Mouse (Mus musculus): ENCODE measurements around the gene Kcnj10.
A peak's percentile ranks its signal among the peaks of the same experiment; 100 is the strongest.

Gene Kcnj10

GRCm38 (mm10) chr1:172311921-172312767 lies 28.9 kb upstream of the Kcnj10 start:
- DNase-seq (ENCODE audit: low spot score in 2 of 2): peak; percentile 87

- peak; percentile 70 to 82 for DNase-seq (ENCODE audit: low spot score in 2 of 2)
These were observed 28.0 kb upstream of the Kcnj10 start for GRCm38 (mm10) chr1:172312768-172313561.

DNA sequence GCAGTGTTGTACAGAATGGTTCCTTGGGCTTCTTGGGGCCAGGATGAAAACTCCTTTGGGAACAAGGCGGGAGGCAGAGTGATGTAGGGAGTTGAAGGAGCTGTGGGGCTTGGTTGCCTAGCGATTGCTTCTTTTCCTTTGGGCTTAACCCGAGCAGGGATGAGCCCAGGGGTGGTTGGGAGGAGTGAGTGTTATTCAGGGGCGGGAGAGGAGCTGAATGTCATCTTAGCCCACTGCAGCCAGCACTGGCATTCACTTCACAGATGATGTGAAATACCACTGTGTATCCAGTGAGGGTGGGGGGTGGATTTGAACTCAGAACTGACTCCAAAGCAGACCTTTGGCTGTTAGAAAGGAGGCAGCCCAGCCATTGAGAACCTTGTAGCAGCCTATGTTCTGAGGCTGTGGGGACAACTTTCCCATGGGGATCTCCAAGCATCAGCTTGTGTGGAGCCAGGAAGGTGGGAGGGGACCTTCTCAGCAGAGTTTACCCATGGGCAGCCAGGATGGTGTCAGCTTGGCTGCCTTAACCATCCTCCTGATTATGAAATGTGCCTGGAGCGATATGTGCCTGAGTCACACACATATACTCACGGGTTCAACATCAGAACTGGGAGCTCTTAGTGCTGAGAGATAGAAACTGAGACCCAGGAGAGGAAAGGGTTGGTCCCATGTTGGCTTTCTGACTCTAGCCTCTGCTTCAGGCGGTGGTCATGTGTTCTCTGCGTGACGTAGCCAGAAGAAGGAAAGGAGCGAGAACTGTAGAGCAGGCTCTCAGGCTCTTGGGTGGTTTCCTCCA lies 27.2 kb upstream of the Kcnj10 start:
- peak; percentile 46 to 62 for DNase-seq (ENCODE audit: low spot score in 2 of 2)

DNA sequence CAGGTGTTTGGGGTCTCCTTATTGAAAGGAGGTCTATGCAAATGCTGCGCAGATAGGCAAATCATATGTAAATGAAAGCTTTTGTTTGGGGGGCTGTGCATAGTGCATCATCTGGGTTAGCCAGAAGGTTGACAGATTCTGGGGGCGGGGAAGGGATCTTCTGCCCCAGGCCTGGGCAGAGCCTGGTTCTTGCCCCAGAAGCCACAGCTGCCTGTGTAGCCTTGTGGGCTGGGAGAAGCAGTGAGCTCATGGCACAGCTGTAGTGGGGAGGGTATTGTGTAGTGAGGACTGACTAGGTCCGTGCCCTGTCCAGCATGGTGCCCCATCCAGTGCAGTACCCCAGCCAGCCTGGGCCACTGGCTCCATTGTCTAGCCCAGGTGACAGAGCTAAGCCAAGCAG lies 26.1 kb upstream of the Kcnj10 start:
- DNase-seq (ENCODE audit: low spot score in 2 of 2): peak; percentile 37 to 58

DNA sequence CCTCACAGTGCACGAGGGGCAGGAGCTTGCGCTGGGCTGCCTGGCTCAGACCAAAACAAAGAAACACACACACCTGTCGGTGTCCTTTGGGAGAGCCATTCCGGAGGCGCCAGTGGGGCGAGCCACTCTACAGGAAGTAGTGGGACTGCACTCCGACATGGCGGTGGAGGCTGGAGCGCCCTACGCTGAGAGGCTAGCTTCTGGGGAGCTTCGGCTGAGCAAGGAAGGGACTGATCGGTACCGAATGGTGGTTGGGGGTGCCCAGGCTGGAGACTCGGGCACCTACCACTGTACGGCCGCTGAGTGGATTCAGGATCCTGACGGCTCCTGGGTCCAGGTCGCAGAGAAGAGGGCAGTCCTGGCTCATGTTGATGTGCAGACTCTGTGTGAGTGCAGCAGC lies 23.6 kb upstream of the Kcnj10 start:
- peak in 1 of 2 experiments; percentile 26 for DNase-seq (ENCODE audit: low spot score in 2 of 2)

DNA sequence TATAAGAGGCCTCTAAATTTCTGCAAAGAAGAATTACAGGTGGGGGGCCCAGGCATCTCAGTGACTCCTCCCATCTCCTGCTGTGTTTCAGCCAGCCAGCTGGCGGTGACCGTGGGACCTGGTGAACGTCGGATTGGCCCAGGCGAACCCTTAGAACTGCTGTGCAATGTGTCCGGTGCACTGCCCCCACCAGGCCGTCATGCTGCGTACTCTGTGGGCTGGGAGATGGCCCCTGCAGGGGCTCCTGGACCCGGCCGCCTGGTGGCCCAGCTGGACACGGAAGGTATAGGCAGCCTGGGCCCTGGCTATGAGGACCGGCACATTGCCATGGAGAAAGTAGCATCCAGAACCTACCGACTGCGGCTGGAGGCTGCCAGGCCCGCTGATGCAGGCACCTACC lies 23.1 kb upstream of the Kcnj10 start:
- peak; percentile 40 to 54 for DNase-seq (ENCODE audit: low spot score in 2 of 2)

DNA sequence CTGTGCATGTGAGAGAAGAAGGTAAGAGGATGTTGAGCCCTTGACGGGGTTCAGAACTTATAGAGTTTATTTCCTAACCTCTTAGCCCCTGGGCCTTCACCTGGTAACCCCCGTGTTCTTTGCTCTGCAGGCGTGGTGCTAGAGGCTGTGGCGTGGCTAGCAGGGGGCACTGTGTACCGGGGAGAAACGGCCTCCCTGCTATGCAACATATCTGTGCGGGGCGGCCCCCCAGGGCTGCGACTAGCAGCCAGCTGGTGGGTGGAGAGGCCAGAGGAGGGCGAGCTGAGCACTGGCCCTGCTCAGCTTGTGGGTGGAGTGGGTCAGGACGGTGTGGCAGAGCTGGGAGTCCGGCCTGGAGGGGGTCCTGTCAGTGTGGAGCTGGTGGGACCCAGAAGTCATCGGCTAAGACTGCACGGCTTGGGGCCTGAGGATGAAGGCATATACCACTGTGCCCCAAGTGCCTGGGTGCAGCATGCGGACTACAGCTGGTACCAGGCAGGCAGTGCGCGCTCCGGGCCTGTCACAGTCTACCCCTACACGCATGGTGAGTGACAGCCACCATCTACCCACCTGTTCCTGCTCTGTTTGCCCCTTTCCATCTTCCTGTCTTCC lies 22.5 kb upstream of the Kcnj10 start:
- peak; percentile 46 to 63 for DNase-seq (ENCODE audit: low spot score in 2 of 2)

DNA sequence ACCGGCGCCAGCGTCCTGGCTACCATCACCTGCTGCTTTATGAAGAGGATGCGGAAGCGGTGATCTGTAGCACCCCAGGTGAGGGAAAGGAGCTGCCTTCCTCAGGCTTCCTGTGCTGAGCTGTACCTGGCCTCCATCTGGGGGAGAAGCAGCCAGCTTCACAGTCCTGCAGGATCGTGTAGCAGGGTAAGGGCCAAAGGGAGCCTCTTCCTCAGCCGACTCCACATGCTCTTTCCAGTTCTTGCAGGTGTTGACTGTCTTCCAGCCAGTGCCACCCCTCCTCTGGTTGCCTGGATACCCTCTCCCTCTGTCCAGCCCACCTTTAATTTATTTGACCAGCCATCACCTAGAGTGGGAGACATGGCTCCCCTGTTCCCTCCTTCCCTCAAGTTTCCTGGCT lies 21.7 kb upstream of the Kcnj10 start:
- DNase-seq (ENCODE audit: low spot score in 2 of 2): peak; percentile 38 to 58

DNA sequence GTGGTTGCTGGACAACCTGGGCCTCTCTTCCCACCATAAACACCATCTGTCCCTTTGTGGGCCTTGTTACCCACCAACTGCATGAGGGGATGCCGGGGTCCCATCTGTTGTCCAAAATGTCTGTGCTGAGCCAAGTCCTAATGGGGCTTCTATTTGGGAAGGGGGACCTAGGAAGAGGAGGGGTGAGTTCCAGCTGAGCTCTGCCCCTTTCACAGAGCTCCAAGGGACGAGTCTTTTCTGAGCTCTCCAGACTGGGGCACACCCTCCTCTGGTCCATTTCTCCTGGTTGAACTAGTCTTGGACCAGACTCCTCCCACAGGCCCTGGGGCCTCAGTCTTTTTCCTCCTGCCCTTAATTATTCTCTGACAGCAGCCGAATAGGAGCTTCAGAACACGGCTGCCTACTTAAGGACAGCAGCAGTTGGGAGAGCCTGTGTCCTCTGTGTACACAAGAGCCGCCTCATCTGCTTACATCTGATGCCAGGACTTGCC lies 21.0 kb upstream of the Kcnj10 start:
- peak; percentile 47 to 76 for DNase-seq (ENCODE audit: low spot score in 2 of 2)

GRCm38 (mm10) chr1:172322725-172323124 lies 18.3 kb upstream of the Kcnj10 start:
- peak; percentile 32 to 60 for DNase-seq (ENCODE audit: low spot score in 2 of 2)

- no peak for DNase-seq (ENCODE audit: low spot score in 2 of 2)
These were observed 17.7 kb upstream of the Kcnj10 start for GRCm38 (mm10) chr1:172323298-172323697.

DNA sequence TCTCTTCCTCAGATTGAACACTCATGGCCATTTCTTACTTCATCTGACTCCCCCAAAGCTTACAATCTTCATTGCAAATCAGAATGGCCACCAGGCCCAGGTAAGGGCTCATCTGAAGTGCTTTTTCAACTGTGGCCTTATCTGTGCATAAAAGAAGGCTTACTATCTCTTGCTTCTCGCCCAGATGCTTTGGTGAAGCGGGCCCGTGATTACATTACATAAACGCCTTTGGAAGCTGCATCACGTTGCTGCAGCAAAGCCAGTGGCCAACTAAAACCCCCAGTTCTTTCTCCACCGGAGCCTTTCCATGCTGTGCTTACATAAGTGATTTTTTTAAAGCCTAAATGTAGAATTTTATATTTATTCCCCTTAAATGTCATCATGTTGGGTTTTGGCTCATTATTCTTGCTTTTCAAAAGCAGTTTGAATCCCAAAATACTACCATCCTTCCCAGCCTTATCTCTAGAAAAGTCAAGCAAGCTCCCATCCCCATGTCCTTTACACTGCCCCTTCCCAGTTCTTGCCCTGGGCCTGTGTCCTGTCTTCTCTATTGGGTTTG lies 17.1 kb upstream of the Kcnj10 start:
- DNase-seq (ENCODE audit: low spot score in 2 of 2): peak; percentile 79 to 88

DNA sequence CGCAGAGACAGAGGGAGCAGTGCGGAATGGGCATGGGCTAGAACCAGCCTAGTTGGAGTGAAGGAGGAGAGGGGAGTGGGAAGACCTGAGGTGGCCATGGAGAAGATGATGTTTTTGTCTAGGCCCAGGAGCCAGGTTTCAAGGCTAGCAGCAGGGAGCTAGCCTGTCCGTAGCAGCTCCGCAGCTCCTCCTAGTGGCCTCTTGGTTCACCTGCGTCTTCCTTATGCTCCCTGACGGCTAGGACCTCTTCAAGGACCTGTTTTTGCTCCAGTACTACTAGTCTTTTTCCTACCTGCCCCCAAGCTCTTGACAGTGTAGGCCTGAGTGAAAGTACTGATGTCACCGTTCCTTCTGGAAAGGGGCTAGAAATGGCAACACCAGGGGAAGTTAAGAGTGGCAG lies 16.3 kb upstream of the Kcnj10 start:
- peak; percentile 84 for DNase-seq (ENCODE audit: low spot score in 2 of 2)

GRCm38 (mm10) chr1:172325680-172326535 lies 15.1 kb upstream of the Kcnj10 start:
- DNase-seq (ENCODE audit: low spot score in 2 of 2): peak; percentile 81 to 83

DNA sequence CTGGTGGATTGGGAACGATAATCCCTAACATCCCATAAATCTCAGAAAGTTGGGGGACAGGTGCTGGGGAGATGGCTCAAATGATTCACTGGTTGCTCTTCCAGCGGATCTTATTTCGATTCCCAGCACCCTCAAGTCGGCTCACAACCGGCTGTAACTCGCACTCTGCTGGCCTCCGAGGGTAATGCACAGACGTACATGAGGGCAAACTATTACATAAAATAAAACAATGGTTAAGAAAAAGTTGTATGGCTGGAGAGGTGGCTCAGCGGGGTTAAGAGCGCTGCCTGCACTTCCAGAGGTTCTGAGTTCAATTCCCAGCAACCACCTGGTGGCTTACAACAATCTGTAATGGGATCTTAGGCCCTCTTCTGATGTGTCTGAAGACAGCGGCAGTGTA lies 14.3 kb upstream of the Kcnj10 start:
- DNase-seq (ENCODE audit: low spot score in 2 of 2): no peak

DNA sequence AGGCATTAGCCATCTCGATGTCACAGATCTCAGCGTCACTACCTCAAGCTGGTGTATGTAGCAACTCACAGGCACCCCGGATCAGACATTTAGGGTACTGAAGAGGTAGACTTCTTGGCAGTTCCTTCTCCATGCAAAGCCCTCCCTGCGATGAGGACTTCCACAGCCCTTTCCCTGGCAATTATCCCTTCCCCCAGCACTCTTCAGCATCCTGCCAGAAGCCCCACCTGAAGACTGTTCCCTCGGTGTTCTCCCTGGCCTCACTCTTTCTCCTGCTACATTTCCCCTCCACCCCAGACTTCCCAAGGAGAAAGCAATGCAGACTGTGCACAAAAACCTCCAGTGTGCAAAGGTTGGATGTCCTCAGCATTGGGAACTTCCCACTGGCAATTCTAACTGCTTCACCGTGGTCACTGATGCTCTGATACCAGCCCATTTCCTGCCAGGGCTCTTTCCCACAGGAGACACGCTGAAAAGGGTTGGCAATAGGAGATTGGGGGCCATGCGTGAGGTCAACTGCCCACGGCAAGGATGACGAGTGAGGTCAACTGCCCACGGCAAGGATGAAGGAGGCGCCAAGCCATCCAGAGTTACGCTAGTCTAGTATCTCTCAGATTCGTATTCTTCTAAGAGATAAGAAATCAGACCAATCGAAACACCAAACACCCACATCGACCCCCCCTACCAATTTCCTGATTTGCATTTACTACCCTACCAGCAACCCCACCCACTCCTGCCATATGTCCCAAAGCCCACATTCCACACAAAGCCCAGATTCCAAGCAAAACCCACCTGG lies 13.6 kb upstream of the Kcnj10 start:
- peak; percentile 32 to 57 for DNase-seq (ENCODE audit: low spot score in 2 of 2)

DNA sequence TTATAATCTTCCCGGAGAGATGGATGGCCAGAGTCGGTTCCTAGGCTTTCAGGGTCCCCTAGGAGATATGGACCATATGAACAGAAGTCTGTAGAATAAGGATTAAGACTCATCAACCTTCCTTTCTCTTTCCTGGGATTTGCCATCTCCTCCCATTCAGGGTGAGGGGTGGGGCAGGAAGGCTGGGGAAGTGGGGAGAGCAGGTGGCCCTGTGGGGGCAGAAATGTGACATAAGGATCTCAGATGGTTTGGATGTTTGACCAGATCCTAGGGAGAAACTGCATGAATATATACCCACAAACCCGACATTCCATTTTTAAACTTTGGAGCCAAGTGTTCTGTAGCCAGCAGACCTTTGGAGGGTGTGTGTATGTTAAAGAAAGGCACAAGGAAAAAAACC lies 13.0 kb upstream of the Kcnj10 start:
- DNase-seq (ENCODE audit: low spot score in 2 of 2): no peak

DNA sequence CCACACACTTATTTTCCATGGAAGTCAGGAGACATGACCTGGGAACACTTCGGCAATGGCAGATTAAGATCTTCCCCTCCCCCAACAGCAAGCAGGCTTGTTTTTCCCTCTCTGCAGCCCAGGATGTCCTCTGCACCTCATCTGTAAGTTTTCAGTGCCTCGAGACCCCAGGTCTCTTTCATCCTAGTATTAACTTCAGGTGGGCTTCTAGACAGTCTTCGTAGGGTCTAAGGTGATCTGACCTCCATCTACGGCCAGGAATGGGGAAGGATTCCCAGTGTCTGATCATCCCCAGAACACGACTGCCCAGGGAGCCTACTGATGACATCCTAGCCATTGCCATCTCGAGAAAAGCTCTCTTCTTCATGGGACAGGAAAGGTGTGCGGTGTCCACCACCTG lies 12.5 kb upstream of the Kcnj10 start:
- DNase-seq (ENCODE audit: low spot score in 2 of 2): no peak

GRCm38 (mm10) chr1:172329131-172329530 lies 11.9 kb upstream of the Kcnj10 start, which contains the start of gene Kcnj9:
Gene Kcnj9, minus strand, starts transcription at chr1:172329318.
- DNase-seq (ENCODE audit: low spot score in 2 of 2): peak; percentile 90 to 95
